Comparison of ENCODE assay signal across 7 mouse cellular contexts in genomic region chr2:91236601-91237510, GRCm38 (mm10). TPM values are rescaled to one million over a fixed set of nuclear protein-coding genes. Genes with fewer than 3 reads are reported as not detected.
DNase-seq lines count a peak whose midpoint lies in the region; ATAC-seq lines count a peak whose summit lies in the region.

Gene Ddb2 (minus strand): TSS chr2:91236982.

- H3K4me1 ChIP-seq in intestine, embryonic 15.5 days (replicated peaks) = no peaks in the 10 kb centered on the region
- peaks cover 16% of the 10 kb centered on the region; the same call in 1 of the 2 replicates for H3K4me1 ChIP-seq in midbrain, embryonic 10.5 days

- peak within 1 kb of the TSS; percentile 65 for H3K9ac ChIP-seq in intestine, embryonic 15.5 days

- DNase-seq in adrenal gland, adult 2 months = peak; percentile 97
- DNase-seq in embryo, embryonic 11.5 days (ENCODE audit: low read depth, low spot score) = peak; percentile 90
- peak; percentile 76 to 93 for DNase-seq in gastrocnemius, postnatal 36 days
- DNase-seq in left cerebral cortex, postnatal 25 days (ENCODE audit: low spot score in 2 of 2) = peak; percentile 84 to 92
- DNase-seq in midbrain, embryonic 10.5 days (ENCODE audit: low spot score) = peak; percentile 96
- DNase-seq in right cerebral cortex, postnatal 4 days = peak; percentile 96

- peak; percentile 99 for ATAC-seq in intestine, embryonic 15.5 days

- peak within 1 kb of the TSS; percentile 93 for H3K27ac ChIP-seq in intestine, embryonic 15.5 days
- peak within 1 kb of the TSS; percentile 87 for H3K27ac ChIP-seq in midbrain, embryonic 10.5 days (replicated peaks)

- no peaks in the 10 kb centered on the region for H3K36me3 ChIP-seq in intestine, embryonic 15.5 days
- peaks cover 4% of the 10 kb centered on the region; the same call in 1 of the 2 replicates for H3K36me3 ChIP-seq in midbrain, embryonic 10.5 days

- H3K27me3 ChIP-seq in intestine, embryonic 15.5 days (replicated peaks) = no peaks in the 10 kb centered on the region
- no peaks in the 10 kb centered on the region for H3K27me3 ChIP-seq in midbrain, embryonic 10.5 days (ENCODE audit: low read depth, poor library complexity, severe bottlenecking)

- peak within 1 kb of the TSS; percentile 61 for H3K4me3 ChIP-seq in intestine, embryonic 15.5 days (replicated peaks)
- peak within 1 kb of the TSS; percentile 61 for H3K4me3 ChIP-seq in midbrain, embryonic 10.5 days

- under 1% methylated on average over 48 of the region's 48 CpGs for WGBS in intestine, embryonic 15.5 days
- under 1% methylated on average over 48 of the region's 48 CpGs for WGBS in midbrain, embryonic 10.5 days

- no peaks in the 10 kb centered on the region for H3K9me3 ChIP-seq in intestine, embryonic 15.5 days
- H3K9me3 ChIP-seq in midbrain, embryonic 10.5 days (replicated peaks) = no peaks in the 10 kb centered on the region

- intact Hi-C loops in gastrocnemius, postnatal 36 days (cut with DNase I) = loop anchor here (2.0 kb wide), 1 partner anchor 22 kb away; no protein-coding TSS in a partner anchor
- intact Hi-C loops in left cerebral cortex, postnatal 25 days (cut with DNase I) = loop anchor here (2.0 to 5.0 kb wide), 3 partner anchors 20 to 120 kb away; partner anchors contain the start of genes Acp2, Mybpc3 and Nr1h3

- peak within 1 kb of the TSS; percentile 91 for H3K4me2 ChIP-seq in intestine, embryonic 15.5 days (replicated peaks)

RNA-seq across cellular contexts. Expression of gene Ddb2, which starts in this region (rescaled TPM):
- total RNA-seq in adrenal gland, adult 2 months (2021) = 1 to 10 TPM; 8.1 to 8.3 TPM
- 12.4 and 12.5 TPM in 2 replicates for polyA plus RNA-seq in adrenal gland, adult 2 months (2012; rRNA removed)
- 1 to 10 TPM; 2.1 to 2.6 TPM for total RNA-seq in gastrocnemius, postnatal 36 days (2021)
- polyA plus RNA-seq in intestine, embryonic 15.5 days (2015; fragmentation: Nextera tagmentation; extraction: Ambion mirVana) = 14.8 and 17.4 TPM in 2 replicates
- total RNA-seq in left cerebral cortex, postnatal 25 days (2021) = 10 to 100 TPM; 10.6 to 11.9 TPM
- 7.9 and 9.4 TPM in 2 replicates for polyA plus RNA-seq in midbrain, embryonic 10.5 days (2016; fragmentation: Nextera tagmentation; extraction: Ambion mirVana)

Comparison
In these comparisons a context has a peak if more than half of its experiments do, and no peak if none do; other contexts are left out.
1. Peak in every context shown above with its lines: DNase-seq, ATAC-seq, H3K4me3 ChIP-seq and H3K27ac ChIP-seq.